Mouse (Mus musculus): ENCODE measurements at regions not wholly inside any gene's neighbourhood (a gene's known extent, or its start where the extent isn't known, plus 50 kb on each side); places are given as distances from the start of the nearest gene placed in this dataset.

DNA sequence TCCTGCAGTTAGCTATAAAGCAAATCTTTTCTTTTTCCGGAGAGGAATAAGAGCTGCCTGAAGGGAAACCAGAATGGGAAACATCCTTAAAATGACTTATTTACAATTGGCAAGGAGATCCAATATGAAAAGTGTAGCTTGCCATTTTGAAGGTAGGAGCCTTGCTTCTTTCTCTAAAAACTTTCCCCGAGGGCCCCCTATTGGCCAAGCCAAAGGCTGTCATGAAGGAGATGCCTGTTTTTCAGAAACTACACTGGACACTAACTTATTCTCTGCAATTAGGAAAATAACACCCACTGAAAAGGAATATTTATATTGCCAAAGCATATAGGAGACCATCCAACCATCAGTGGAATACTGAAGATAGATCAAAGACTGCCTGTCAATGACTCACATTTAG is 312.8 kb upstream of the Thrb start:
- no peak overlapping the region for H3K9ac ChIP-seq
- no peaks in the 10 kb centered on the region for H3K36me3 ChIP-seq
- no peak overlapping the region for H3K4me3 ChIP-seq (replicated peaks)
- H3K27me3 ChIP-seq (replicated peaks), result no peaks in the 10 kb centered on the region
- H3K9me3 ChIP-seq, result no peaks in the 10 kb centered on the region
- H3K27ac ChIP-seq, result no peak overlapping the region
- no peaks in the 10 kb centered on the region for H3K4me1 ChIP-seq (replicated peaks)
- no peak for ATAC-seq
- no peak overlapping the region for H3K4me2 ChIP-seq (replicated peaks)
- 73% methylated on average over 2 of the region's 2 CpGs for WGBS

DNA sequence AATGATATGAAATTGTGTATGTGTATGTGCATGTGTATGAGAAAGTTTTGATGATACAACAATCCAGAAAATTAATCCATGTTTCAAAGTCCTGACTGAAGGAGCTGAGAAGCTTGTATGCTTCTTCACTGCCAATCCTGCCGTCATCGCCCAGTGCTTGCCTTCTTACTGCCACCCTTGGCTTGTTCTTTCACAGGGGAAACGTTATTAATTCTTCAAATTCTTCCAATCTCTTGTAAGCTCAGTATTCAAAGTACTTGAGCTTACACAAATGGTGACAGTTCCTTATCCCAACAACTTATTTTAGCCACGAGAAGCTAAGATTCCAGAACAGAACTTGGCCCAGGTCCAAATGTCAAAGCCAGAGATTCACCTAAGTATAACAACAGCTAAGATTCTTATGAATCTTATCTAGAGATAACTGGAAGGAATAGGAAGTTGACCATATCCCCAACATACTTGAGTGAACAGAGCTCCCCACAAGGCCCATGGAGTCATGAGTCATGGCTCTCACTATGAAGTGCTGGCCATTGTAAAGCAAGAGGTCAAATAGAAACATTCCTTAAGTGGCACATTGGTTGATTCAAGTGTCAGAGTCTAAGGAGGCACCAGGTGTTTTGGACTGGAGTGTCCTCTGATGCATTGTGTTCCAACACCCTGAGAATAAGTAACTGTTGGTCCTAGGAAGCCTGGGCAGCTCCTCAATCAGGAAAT is 307.6 kb upstream of the Thrb start:
- Histone ChIP-seq H3K4me3 (replicated peaks) (no peak overlapping the region), H3K27ac (no peak overlapping the region), H3K9ac (no peak overlapping the region), H3K4me1 (replicated peaks) (no peaks in the 10 kb centered on the region), H3K36me3 (no peaks in the 10 kb centered on the region), H3K9me3 (no peaks in the 10 kb centered on the region), H3K27me3 (replicated peaks) (no peaks in the 10 kb centered on the region), H3K4me2 (replicated peaks) (no peak overlapping the region)
- ATAC-seq, result no peak
- WGBS, result 77% methylated on average over 4 of the region's 4 CpGs

DNA sequence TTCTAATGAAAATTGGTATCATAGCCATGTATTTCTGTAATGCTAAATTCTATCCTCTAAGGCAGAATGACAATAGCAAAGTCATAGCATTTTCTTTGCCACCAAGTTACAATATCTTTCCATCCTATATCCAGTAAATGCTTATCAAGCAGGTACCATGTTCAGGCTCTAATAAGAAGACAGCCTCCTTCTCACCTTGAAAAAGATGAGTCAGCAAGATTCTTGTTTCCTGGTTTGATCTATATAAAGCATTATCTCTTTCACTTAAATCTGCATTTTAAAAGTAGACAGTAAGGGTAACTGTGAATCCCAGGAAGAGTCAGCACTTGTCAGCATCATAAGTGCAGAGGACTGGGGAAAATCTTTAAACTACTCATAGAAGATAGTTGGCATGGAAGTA is 298.2 kb upstream of the Thrb start:
- Histone ChIP-seq H3K36me3 (no peaks in the 10 kb centered on the region), H3K9ac (no peak overlapping the region), H3K4me3 (replicated peaks) (no peak overlapping the region), H3K27ac (no peak overlapping the region), H3K27me3 (replicated peaks) (no peaks in the 10 kb centered on the region), H3K9me3 (no peaks in the 10 kb centered on the region), H3K4me2 (replicated peaks) (no peak overlapping the region), H3K4me1 (replicated peaks) (no peaks in the 10 kb centered on the region)
- no peak for ATAC-seq

DNA sequence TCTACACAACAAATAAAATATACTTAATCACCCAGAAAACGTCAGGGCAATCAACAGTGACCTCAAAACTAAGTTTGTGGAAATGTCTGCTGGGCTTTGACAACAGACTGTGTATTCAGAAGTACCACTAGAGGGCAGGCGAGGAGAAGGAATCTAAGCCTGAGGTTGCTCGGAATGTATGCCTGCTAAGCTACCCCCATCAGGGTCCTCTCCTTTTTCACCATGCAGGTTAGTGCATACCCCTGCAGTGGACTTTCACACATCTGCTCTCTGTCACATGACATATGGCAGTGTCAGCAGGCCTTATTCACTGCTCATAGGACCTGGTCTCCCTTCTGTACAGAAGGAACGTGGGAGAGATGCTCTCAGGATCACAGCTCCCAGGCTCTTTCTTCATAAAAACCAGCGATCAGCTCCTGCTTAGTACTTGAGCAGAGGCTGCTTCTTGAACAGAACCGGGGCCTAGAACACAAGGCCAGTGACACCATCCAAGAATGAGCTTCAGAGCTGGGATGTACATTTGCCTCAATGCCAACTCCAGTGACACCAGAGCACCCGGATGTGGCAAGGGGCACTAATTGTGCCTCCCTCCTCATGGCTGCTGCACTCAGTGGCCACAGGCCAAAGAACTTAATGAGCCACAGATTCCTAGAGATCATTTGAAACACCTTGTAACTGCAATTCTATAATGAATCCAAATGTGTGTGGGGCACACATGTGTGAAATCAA is 257.1 kb upstream of the Thrb start:
- no peaks in the 10 kb centered on the region for H3K9me3 ChIP-seq
- WGBS, result 35% methylated on average over 7 of the region's 7 CpGs
- peak; percentile 70 for ATAC-seq
- no peak overlapping the region for H3K4me2 ChIP-seq (replicated peaks)
- H3K4me3 ChIP-seq (replicated peaks), result no peak overlapping the region
- H3K4me1 ChIP-seq (replicated peaks), result no peaks in the 10 kb centered on the region
- no peaks in the 10 kb centered on the region for H3K27me3 ChIP-seq (replicated peaks)
- no peak overlapping the region for H3K27ac ChIP-seq
- H3K9ac ChIP-seq, result no peak overlapping the region
- no peaks in the 10 kb centered on the region for H3K36me3 ChIP-seq

DNA sequence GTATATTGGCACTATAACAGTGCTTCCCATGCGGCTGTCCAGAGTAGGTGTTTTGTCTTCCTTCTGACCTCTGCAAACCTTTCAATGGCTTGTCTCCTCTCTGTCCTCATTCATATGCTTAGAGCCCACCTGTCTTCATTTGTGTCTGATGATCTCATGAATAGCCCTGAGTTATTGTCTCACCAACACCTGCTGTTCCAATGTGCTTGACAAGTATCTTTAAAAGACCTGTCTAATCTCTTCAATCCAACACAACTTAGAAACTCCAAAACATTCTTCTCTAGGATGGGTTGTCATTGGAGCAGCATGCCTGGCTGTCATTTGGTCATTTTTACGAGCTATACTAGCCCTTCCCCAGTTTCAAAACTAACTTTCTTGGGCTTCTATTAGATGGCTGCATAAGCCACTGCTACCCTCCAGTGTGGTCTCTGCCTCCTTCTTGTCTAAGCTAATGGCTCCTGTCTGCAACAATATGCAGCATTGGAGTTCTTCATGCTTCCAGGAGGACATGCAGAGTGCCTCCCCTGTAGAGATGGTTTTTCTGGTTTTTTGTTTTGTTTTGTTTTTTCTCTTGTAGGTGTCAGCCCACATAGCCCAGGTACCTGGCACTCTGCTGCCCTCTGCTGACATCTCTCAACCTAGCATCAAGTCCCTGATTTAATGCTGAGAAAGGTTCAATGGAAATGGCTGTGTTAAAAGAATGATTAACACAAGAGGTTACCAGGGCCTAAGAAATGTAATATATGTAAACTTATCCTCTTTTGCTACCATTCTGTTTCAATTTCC is 254.3 kb upstream of the Thrb start:
- H3K27me3 ChIP-seq (replicated peaks), result no peaks in the 10 kb centered on the region
- H3K27ac ChIP-seq, result no peak overlapping the region
- 0 out of 2 replicates have a peak, but pooled peaks cover 2% of the 10 kb centered on the region for H3K4me1 ChIP-seq (replicated peaks)
- no peak for ATAC-seq
- no peak overlapping the region for H3K4me3 ChIP-seq (replicated peaks)
- H3K9ac ChIP-seq, result no peak overlapping the region
- WGBS, result 73% methylated on average over 2 of the region's 2 CpGs
- no peaks in the 10 kb centered on the region for H3K9me3 ChIP-seq
- no peaks in the 10 kb centered on the region for H3K36me3 ChIP-seq
- H3K4me2 ChIP-seq (replicated peaks), result no peak overlapping the region

DNA sequence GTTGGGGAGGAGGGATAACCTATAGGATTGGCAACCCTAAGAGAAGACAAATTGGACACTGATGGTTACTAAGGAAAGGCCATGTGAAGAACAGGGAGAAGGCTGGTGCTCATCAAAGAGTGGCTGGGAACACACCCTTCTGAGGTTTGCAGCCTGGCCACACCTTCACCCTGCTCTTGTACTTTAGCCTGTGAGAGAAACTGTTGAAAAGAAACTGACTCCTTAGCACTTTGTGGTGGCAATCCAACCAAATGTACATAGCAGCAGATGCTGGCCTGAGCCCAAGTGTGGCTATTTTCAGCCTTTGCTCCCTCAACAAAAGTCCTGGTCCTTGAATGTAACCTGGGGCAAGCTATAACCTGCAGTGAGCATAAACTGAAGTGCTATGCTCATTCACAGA is 253.2 kb upstream of the Thrb start:
- no peak overlapping the region for H3K27ac ChIP-seq
- H3K4me1 ChIP-seq (replicated peaks), result 0 out of 2 replicates have a peak, but pooled peaks cover 3% of the 10 kb centered on the region
- ATAC-seq, result peak; percentile 46; the same call in 1 of the 2 replicates
- H3K9ac ChIP-seq, result no peak overlapping the region
- H3K36me3 ChIP-seq, result no peaks in the 10 kb centered on the region
- no peak overlapping the region for H3K4me3 ChIP-seq (replicated peaks)
- H3K9me3 ChIP-seq, result no peaks in the 10 kb centered on the region
- no peaks in the 10 kb centered on the region for H3K27me3 ChIP-seq (replicated peaks)
- H3K4me2 ChIP-seq (replicated peaks), result no peak overlapping the region

DNA sequence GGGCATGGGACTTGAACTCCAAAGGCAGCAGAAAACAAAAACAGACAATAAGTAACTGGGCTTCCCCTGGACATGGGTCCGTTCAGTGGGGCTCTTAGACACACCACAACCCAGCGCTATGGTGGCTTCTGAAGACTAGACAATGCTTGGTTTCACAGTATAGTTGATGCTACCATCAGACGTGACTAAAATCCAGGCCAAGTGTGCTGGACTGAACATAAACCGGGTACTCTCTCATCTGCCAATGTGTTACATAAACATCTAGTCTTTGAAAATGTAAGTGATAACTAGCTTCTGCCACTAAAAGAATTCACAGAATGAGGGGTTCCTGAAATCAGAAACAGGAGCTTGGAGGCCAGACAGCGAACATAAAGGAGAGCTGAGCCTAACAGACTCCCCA is 251.7 kb upstream of the Thrb start:
- Histone ChIP-seq H3K9me3 (no peaks in the 10 kb centered on the region), H3K4me3 (replicated peaks) (no peak overlapping the region), H3K27me3 (replicated peaks) (no peaks in the 10 kb centered on the region), H3K4me2 (replicated peaks) (no peak overlapping the region), H3K27ac (no peak overlapping the region), H3K9ac (no peak overlapping the region), H3K36me3 (no peaks in the 10 kb centered on the region), H3K4me1 (replicated peaks) (0 out of 2 replicates have a peak, but pooled peaks cover 3% of the 10 kb centered on the region)
- no peak for ATAC-seq
- WGBS, result 59% methylated on average over 5 of the region's 5 CpGs

DNA sequence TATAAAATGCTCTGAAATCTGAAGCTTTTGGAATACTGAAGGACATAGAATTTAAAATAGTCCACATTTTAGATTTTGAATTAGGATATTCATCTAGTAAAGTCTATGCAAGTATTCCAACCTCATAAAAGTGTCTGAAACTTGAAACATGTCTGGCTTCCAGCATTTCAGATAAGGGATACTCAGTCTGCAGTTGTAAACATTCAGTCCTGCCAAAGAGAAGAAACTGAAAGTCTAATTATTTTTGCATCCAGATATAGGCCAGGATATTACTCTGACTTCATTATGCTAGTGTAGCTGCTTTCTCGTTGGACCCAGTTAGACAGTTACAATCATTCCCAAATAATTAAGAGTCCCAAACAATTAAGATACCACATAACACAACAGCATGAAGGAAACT is 251.2 kb upstream of the Thrb start:
- no peak overlapping the region for H3K27ac ChIP-seq
- 0 out of 2 replicates have a peak, but pooled peaks cover 3% of the 10 kb centered on the region for H3K4me1 ChIP-seq (replicated peaks)
- ATAC-seq, result no peak
- no peaks in the 10 kb centered on the region for H3K9me3 ChIP-seq
- 51% methylated on average over 1 of the region's 1 CpGs for whole genome bisulfite sequencing
- H3K27me3 ChIP-seq (replicated peaks), result no peaks in the 10 kb centered on the region
- no peak overlapping the region for H3K9ac ChIP-seq
- no peak overlapping the region for H3K4me3 ChIP-seq (replicated peaks)
- no peak overlapping the region for H3K4me2 ChIP-seq (replicated peaks)
- H3K36me3 ChIP-seq, result no peaks in the 10 kb centered on the region

DNA sequence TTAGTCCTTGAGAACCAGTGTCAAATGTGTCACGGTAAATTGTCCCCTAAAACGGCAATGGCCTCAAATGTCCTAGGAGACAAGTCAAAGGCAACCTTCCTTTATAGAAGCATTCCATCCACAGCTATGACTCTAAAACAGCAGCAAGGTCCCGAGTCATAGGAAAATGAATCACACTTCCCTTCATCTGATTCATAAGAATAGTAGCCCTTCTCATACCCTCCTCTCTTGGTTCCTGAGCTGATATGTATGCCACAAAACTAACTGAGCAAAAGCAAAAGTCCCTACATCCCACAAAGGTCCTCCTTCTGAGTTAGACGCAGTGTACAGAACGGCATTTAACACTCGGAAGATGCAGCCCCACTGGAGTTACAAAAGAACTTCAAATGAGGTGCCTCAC is 250.6 kb upstream of the Thrb start:
- 91% methylated on average over 6 of the region's 6 CpGs for WGBS
- Histone ChIP-seq H3K4me3 (replicated peaks) (no peak overlapping the region), H3K4me2 (replicated peaks) (no peak overlapping the region), H3K4me1 (replicated peaks) (0 out of 2 replicates have a peak, but pooled peaks cover 3% of the 10 kb centered on the region), H3K9ac (no peak overlapping the region), H3K27ac (no peak overlapping the region), H3K36me3 (no peaks in the 10 kb centered on the region), H3K9me3 (no peaks in the 10 kb centered on the region), H3K27me3 (replicated peaks) (no peaks in the 10 kb centered on the region)
- ATAC-seq, result no peak

DNA sequence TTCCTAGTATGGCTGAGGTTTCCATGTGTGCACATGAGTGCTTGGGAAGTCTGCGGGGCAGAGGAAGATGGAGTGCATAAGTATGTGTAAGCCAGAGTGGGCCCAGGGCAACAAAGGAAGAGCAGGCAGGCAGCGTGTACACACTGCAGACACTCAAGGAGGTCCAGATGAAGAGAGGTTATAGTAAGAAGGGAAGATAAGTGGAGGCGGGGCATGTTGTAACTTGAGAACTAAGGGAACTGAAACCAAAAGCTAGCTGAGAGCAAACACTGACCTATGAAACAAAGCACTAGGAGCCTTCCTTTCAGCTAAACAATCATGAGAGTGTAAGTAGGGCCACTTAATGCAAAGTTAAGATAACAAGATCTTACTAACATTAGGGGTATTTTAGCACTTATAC is 249.3 kb upstream of the Thrb start:
- no peak overlapping the region for H3K27ac ChIP-seq
- peak; percentile 67 for ATAC-seq
- WGBS, result 26% methylated on average over 3 of the region's 3 CpGs
- H3K27me3 ChIP-seq (replicated peaks), result no peaks in the 10 kb centered on the region
- H3K4me2 ChIP-seq (replicated peaks), result no peak overlapping the region
- no peak overlapping the region for H3K4me3 ChIP-seq (replicated peaks)
- no peaks in the 10 kb centered on the region for H3K9me3 ChIP-seq
- 0 out of 2 replicates have a peak, but pooled peaks cover 3% of the 10 kb centered on the region for H3K4me1 ChIP-seq (replicated peaks)
- no peaks in the 10 kb centered on the region for H3K36me3 ChIP-seq
- no peak overlapping the region for H3K9ac ChIP-seq

DNA sequence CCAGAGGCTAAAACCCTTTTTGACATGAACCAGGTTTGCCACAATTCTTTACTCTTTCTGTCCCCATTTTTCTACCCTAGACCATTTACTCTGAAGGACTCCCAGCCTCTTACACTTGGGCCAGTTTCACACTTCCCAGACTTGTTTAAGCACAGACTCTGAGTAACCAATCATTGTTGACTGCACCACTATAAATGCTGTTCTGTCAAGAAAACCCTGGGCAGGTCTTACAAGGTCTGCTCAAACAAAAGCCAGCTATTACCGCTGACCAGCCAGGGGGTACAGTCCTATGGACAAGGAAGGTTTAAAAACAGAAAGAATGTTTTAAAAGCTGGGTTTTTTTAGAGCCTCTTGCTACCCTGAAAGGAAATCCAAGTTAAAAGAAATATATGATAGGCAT is 248.8 kb upstream of the Thrb start:
- H3K4me2 ChIP-seq (replicated peaks), result no peak overlapping the region
- WGBS, result 13% methylated on average over 1 of the region's 1 CpGs
- no peak overlapping the region for H3K27ac ChIP-seq
- H3K36me3 ChIP-seq, result no peaks in the 10 kb centered on the region
- no peak overlapping the region for H3K4me3 ChIP-seq (replicated peaks)
- no peak overlapping the region for H3K9ac ChIP-seq
- H3K9me3 ChIP-seq, result no peaks in the 10 kb centered on the region
- 0 out of 2 replicates have a peak, but pooled peaks cover 3% of the 10 kb centered on the region for H3K4me1 ChIP-seq (replicated peaks)
- no peaks in the 10 kb centered on the region for H3K27me3 ChIP-seq (replicated peaks)
- ATAC-seq, result no peak

DNA sequence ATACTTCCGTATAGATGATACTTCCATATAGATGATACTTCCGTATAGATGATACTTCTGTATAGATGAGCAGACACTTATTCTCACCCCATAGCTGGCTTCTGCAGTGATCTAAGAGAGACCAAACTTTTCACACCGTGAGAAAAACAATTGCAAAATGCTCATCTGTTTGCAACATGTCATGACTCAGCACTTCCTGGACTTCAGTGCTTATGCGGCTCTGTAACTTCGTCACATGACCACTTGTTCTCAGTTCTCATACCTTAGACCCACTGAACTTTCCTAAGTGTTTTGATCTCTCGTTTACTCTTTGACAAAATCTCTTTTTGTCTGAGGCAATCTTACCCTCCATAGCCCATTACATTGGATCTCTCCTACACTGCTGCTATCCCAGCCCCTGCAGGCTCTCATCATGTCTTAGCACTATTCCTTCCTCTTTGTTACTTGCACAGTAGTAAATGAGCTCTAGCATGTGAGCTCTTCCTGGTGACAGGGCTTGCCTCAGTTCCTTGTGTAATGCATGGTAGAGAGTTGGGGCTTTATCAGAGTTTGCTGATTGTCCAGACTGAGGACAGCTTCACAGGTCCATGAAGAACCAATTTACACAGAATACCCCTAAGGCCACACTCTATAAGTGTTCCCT is 245.7 kb upstream of the Thrb start:
- WGBS, result 86% methylated on average over 6 of the region's 6 CpGs

More for the DNA sequence above, 245.7 kb upstream of the Thrb start:
- Histone ChIP-seq H3K4me1 (replicated peaks) (0 out of 2 replicates have a peak, but pooled peaks cover 3% of the 10 kb centered on the region), H3K9me3 (no peaks in the 10 kb centered on the region), H3K9ac (no peak overlapping the region), H3K36me3 (no peaks in the 10 kb centered on the region), H3K27ac (no peak overlapping the region), H3K4me3 (replicated peaks) (no peak overlapping the region), H3K4me2 (replicated peaks) (no peak overlapping the region), H3K27me3 (replicated peaks) (no peaks in the 10 kb centered on the region)
- ATAC-seq, result no peak

All from intestine, embryonic 15.5 days (tissue).